Mouse (Mus musculus) forebrain, postnatal 0 days (tissue): ENCODE results near the gene Nfat5. TPM values are rescaled to one million over a fixed set of nuclear protein-coding genes. Genes with fewer than 3 reads are reported as not detected.

Source experiments
- ATAC-seq: fragments of 200-750 bp; cut with Nextera tagmentation; 2 replicates; pipeline ENCODE4 v1.8.0; 2017; ENCODE audit warnings: mild to moderate bottlenecking, moderate library complexity
- DNase-seq: peaks from one replicate; pipeline ENCODE4 v3.0.0-alpha.2; 2015
- H3K27ac ChIP-seq: fragments of 300-500 bp; sonication (generic); 2 replicates; pipeline ENCODE4 v1.5.1; 2014; ENCODE audit warnings: low read depth, mild to moderate bottlenecking, antibody characterized with exemption, low read length, moderate library complexity, mixed read lengths
- H3K27me3 ChIP-seq: fragments of 300-500 bp; sonication (generic); 2 replicates; pipeline ENCODE4 v1.6.1; 2014; ENCODE audit warnings: mild to moderate bottlenecking, low read length, mixed read lengths; ENCODE audit not compliant: insufficient read depth
- H3K36me3 ChIP-seq: fragments of 300-500 bp; sonication (generic); 2 replicates; pipeline ENCODE4 v1.6.1; 2014; ENCODE audit warnings: mild to moderate bottlenecking, moderate library complexity; ENCODE audit not compliant: insufficient read depth
- H3K4me1 ChIP-seq: fragments of 300-500 bp; sonication (generic); 2 replicates; pipeline ENCODE4 v1.6.1; 2014; ENCODE audit warnings: antibody characterized with exemption; ENCODE audit not compliant: insufficient read depth
- H3K4me2 ChIP-seq: fragments of 300-500 bp; sonication (generic); 2 replicates; pipeline ENCODE4 v1.6.1; 2014; ENCODE audit warnings: low read depth, mild to moderate bottlenecking, moderate library complexity
- H3K4me3 ChIP-seq: fragments of 300-500 bp; sonication (generic); 2 replicates; pipeline ENCODE4 v1.5.1; 2014; ENCODE audit warnings: low read depth, low read length, mixed read lengths
- H3K9ac ChIP-seq: fragments of 300-500 bp; sonication (generic); 2 replicates; pipeline ENCODE4 v1.6.1; 2014; ENCODE audit warnings: mild to moderate bottlenecking
- H3K9me3 ChIP-seq: fragments of 300-500 bp; sonication (generic); 2 replicates; pipeline ENCODE4 v1.6.1; 2016; ENCODE audit warnings: low read length
- CTCF ChIP-seq: sonication (generic); IDR thresholded peaks from 2 replicates; pipeline ENCODE4 v1.5.1; 2016; ENCODE audit warnings: antibody characterized with exemption, control low read depth, low read depth
- WGBS: fragments of 180-500 bp; shearing (Covaris S2); extraction: QIAGEN DNeasy Blood & Tissue Kit; methylation state at CpG from one replicate; pipeline ENCODE4 v1.1.7; 2014; 5-methylcytosine and 5-hydroxymethylcytosine counted together
- polyA plus RNA-seq: library from polyadenylated mRNA; unstranded; fragments of >200 nt; fragmentation: Nextera tagmentation; extraction: Ambion mirVana; gene quantifications from 2 replicates; pipeline ENCODE4 v1.2.1, GENCODE M21; 2015
- total RNA-seq: library from RNA; depleted of rRNA; stranded (reverse); fragments of >200 nt; gene quantifications from 2 replicates; pipeline ENCODE4 v1.2.3, GENCODE M21; 2014; rRNA removed

Nfat5 gene
- total and polyA plus RNA-seq, 2 experiments from 2014 or later = 4.2 to 22.1 TPM

DNA sequence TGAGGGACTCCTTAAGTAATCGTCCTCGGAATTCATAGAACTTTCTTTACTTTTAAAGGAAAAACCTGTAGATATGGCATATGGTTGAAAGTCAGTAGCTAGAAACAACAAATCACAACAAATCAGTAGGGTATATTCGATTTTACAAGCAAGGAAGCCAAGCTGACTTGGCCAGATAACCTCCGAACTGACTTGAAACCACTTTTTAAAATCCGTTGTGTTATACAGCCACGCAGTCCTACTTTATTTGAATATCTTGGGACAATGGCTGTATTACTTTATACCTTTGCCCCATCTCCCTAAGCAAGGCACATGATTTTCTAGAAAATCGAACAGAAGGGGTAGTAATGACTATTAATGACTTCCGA is 131.9 kb downstream of the Nfat5 start:
- TF ChIP-seq CTCF = no peak
- DNase-seq (no peak), ATAC-seq (no peak; the same call in 1 of the 2 replicates)
- Histone ChIP-seq H3K27ac (no peak overlapping the region), H3K9me3 (no peaks in the 10 kb centered on the region), H3K36me3 (peaks cover 22% of the 10 kb centered on the region), H3K9ac (no peak overlapping the region), H3K4me3 (no peak overlapping the region), H3K4me2 (no peak overlapping the region), H3K27me3 (no peaks in the 10 kb centered on the region), H3K4me1 (0 out of 2 replicates have a peak, but pooled peaks cover 4% of the 10 kb centered on the region)
- WGBS = 47% methylated on average over 8 of the region's 8 CpGs

Other genes starting within 250 kb of the Nfat5 start
- 34.4 and 37.2 TPM in 2 replicates for gene Pdf, start 244.9 kb upstream of the Nfat5 start, total RNA-seq
- 26.1 and 32.1 TPM in 2 replicates for gene Pdf, start 244.9 kb upstream of the Nfat5 start, polyA plus RNA-seq
- 42.2 and 61.3 TPM in 2 replicates for gene Cog8, start 236.8 kb upstream of the Nfat5 start, total RNA-seq
- 27.8 and 33.2 TPM in 2 replicates for gene Cog8, start 236.8 kb upstream of the Nfat5 start, polyA plus RNA-seq
- gene Nip7, start 236.6 kb upstream of the Nfat5 start, total RNA-seq = 40.1 and 64.0 TPM in 2 replicates
- gene Nip7, start 236.6 kb upstream of the Nfat5 start, polyA plus RNA-seq = 68.2 and 74.0 TPM in 2 replicates
- not detected in 2 replicates for gene Tmed6, start 227.8 kb upstream of the Nfat5 start, total RNA-seq
- gene Tmed6, start 227.8 kb upstream of the Nfat5 start, polyA plus RNA-seq = not detected in 2 replicates
- 28.9 and 31.2 TPM in 2 replicates for gene Terf2, start 196.9 kb upstream of the Nfat5 start, total RNA-seq
- 18.9 and 24.2 TPM in 2 replicates for gene Terf2, start 196.9 kb upstream of the Nfat5 start, polyA plus RNA-seq
- 105 and 127 TPM in 2 replicates for gene Cyb5b, start 142.8 kb upstream of the Nfat5 start, total RNA-seq
- gene Cyb5b, start 142.8 kb upstream of the Nfat5 start, polyA plus RNA-seq = 71.4 and 88.6 TPM in 2 replicates
- 8.7 and 10.3 TPM in 2 replicates for gene Nqo1, start 109.7 kb downstream of the Nfat5 start, total RNA-seq
- gene Nqo1, start 109.7 kb downstream of the Nfat5 start, polyA plus RNA-seq = 13.2 and 13.6 TPM in 2 replicates
- gene Nob1, start 131.6 kb downstream of the Nfat5 start, total RNA-seq = 25.9 and 29.7 TPM in 2 replicates
- gene Nob1, start 131.6 kb downstream of the Nfat5 start, polyA plus RNA-seq = 43.6 and 56.0 TPM in 2 replicates
- 29.7 and 37.0 TPM in 2 replicates for gene Wwp2, start 142.9 kb downstream of the Nfat5 start, total RNA-seq
- 30.2 and 34.9 TPM in 2 replicates for gene Wwp2, start 142.9 kb downstream of the Nfat5 start, polyA plus RNA-seq